In genomic region chr4:83576315-83576714, GRCm38 (mm10) we compare ENCODE assay signal across 20 mouse cellular contexts. TPM values are rescaled to one million over a fixed set of nuclear protein-coding genes. Genes with fewer than 3 reads are reported as not detected.
DNase-seq lines count a peak whose midpoint lies in the region; ATAC-seq and TF ChIP-seq lines count a peak whose summit lies in the region.
"Had no signal": no experiment of that assay in that cellular context is flagged by ENCODE, and none has a peak within 500 bp of the region (broad histone marks: within the 10 kb centered on the region; RNA-seq: fewer than 3 reads in every experiment).

No protein-coding gene starts in this region.

- DNase-seq in MEL (ENCODE audit: low read depth, low spot score) = peak; percentile 85
- DNase-seq in heart, adult 8-10 months (ENCODE audit: low spot score) = peak; percentile 24
- DNase-seq in heart, postnatal 10 days = peak; percentile 37 to 50
- DNase-seq in liver, postnatal 0 days = no peak
- no peak for DNase-seq in lung, postnatal 0 days (ENCODE audit: low spot score)
- no peak for DNase-seq in kidney, adult 2 months
- DNase-seq in yolk sac, embryonic 10.5 days (ENCODE audit: low spot score) = no peak
- no peak for DNase-seq in cerebellum, adult 11 months
- DNase-seq: adrenal gland, postnatal 25 days; B cell, adult 2 months; gastrocnemius, postnatal 10 days; kidney, postnatal 36 days; left cerebral cortex, postnatal 4 days; lung, embryonic 14.5 days; right cerebral cortex, postnatal 4 days had no signal

- 35% methylated on average over 3 of the region's 3 CpGs for WGBS in liver, postnatal 0 days (ENCODE audit: insufficient replicate concordance)
- 33% methylated on average over 3 of the region's 3 CpGs for WGBS in lung, postnatal 0 days
- WGBS in kidney, adult 2 months = 52% methylated on average over 3 of the region's 3 CpGs

- H3K9me3 ChIP-seq in MEL (replicated peaks; ENCODE audit: insufficient read depth, low read length) = no peaks in the 10 kb centered on the region
- H3K9me3 ChIP-seq in liver, postnatal 0 days (ENCODE audit: low read length) = no peaks in the 10 kb centered on the region; the same call in 1 of the 2 replicates
- no peaks in the 10 kb centered on the region for H3K9me3 ChIP-seq in lung, postnatal 0 days (ENCODE audit: low read length)
- H3K9me3 ChIP-seq: embryonic facial prominence, embryonic 15.5 days had no signal

- TF ChIP-seq EP300 in MEL (IDR thresholded peaks at IDR 0.05; ENCODE audit: low read depth in 1 of 2, low read length in 2 of 2) = peak; percentile 88 to 93
- peak; percentile 83 for TF ChIP-seq EP300 in liver, postnatal 0 days (IDR thresholded peaks at IDR 0.05; ENCODE audit: low read depth)
- no peak for TF ChIP-seq EP300 in lung, postnatal 0 days (IDR thresholded peaks at IDR 0.05)

- peak; percentile 50 for ATAC-seq in liver, postnatal 0 days
- ATAC-seq in lung, postnatal 0 days = no peak
- ATAC-seq: forebrain, embryonic 16.5 days; intestine, postnatal 0 days had no signal

- peaks cover 0 to 19% of the 10 kb centered on the region in 2 experiments; a peak in 2 of 4 replicates for H3K36me3 ChIP-seq in MEL (ENCODE audit: control insufficient read depth in 1 of 2, insufficient read depth in 2 of 2, low read length in 2 of 2)
- H3K36me3 ChIP-seq in liver, postnatal 0 days (replicated peaks; ENCODE audit: insufficient read depth, low read length) = no peaks in the 10 kb centered on the region
- no peaks in the 10 kb centered on the region for H3K36me3 ChIP-seq in lung, postnatal 0 days (ENCODE audit: insufficient read depth, low read length)
- no peaks in the 10 kb centered on the region for H3K36me3 ChIP-seq in kidney, adult 2 months (ENCODE audit: control insufficient read depth, insufficient read depth, low read length)
- H3K36me3 ChIP-seq: embryonic facial prominence, embryonic 15.5 days; hindbrain, embryonic 13.5 days had no signal

- H3K27ac ChIP-seq in MEL (ENCODE audit: control insufficient read depth, low read depth, low read length) = peak overlapping the region; percentile 33; the same call in 1 of the 2 replicates
- H3K27ac ChIP-seq in liver, postnatal 0 days (ENCODE audit: low read depth) = no peak overlapping the region
- no peak overlapping the region for H3K27ac ChIP-seq in lung, postnatal 0 days (ENCODE audit: low read length)
- no peak overlapping the region for H3K27ac ChIP-seq in kidney, adult 2 months (ENCODE audit: insufficient read depth, low read depth, low read length)
- H3K27ac ChIP-seq: embryonic facial prominence, embryonic 15.5 days; hindbrain, embryonic 13.5 days; midbrain, embryonic 10.5 days had no signal

- H3K4me2 ChIP-seq in liver, postnatal 0 days (ENCODE audit: low read depth, low read length) = 0 out of 2 replicates have a peak overlapping the region, but pooled peaks have one; percentile 5
- H3K4me2 ChIP-seq in lung, postnatal 0 days (replicated peaks; ENCODE audit: low read depth, low read length) = no peak overlapping the region
- H3K4me2 ChIP-seq: embryonic facial prominence, embryonic 15.5 days; hindbrain, embryonic 13.5 days; lung, embryonic 14.5 days had no signal

- TF ChIP-seq RAD21 in MEL (IDR thresholded peaks at IDR 0.05; ENCODE audit: low read depth, low read length) = no peak

- H3K79me2 ChIP-seq in MEL (ENCODE audit: control insufficient read depth, insufficient read depth, low read length, poor library complexity) = no peaks in the 10 kb centered on the region

- no peak overlapping the region for H3K4me3 ChIP-seq in MEL (ENCODE audit: control insufficient read depth in 1 of 2, insufficient read depth in 1 of 2, low read depth in 2 of 2, low read length in 2 of 2)
- H3K4me3 ChIP-seq in liver, postnatal 0 days (ENCODE audit: low read depth, low read length) = no peak overlapping the region
- H3K4me3 ChIP-seq in lung, postnatal 0 days (ENCODE audit: low read depth, low read length) = no peak overlapping the region
- no peak overlapping the region for H3K4me3 ChIP-seq in kidney, adult 2 months (ENCODE audit: insufficient read depth, low read depth, low read length)
- H3K4me3 ChIP-seq: embryonic facial prominence, embryonic 15.5 days; hindbrain, embryonic 13.5 days; midbrain, embryonic 10.5 days had no signal

- intact Hi-C loops in heart, postnatal 10 days (cut with DNase I) = loop anchor here (10.0 kb wide), 2 partner anchors 52 to 192 kb away; partner anchors contain the start of gene Ccdc171

- TF ChIP-seq POLR2A in MEL (IDR thresholded peaks at IDR 0.05; ENCODE audit: control insufficient read depth in 1 of 2, insufficient read depth in 1 of 2, low read depth in 1 of 2, low read length in 2 of 2, poor library complexity in 1 of 2) = no peak
- TF ChIP-seq POLR2A in kidney, adult 2 months (IDR thresholded peaks at IDR 0.05; ENCODE audit: low read depth, low read length) = no peak

- TF ChIP-seq CTCF in MEL (IDR thresholded peaks at IDR 0.05 in 2 of 3, conservative IDR thresholded peaks at IDR 0.05 in 1 of 3; ENCODE audit: control insufficient read depth in 1 of 3, insufficient read depth in 1 of 3, low read depth in 2 of 3, low read length in 3 of 3, poor library complexity in 1 of 3, severe bottlenecking in 1 of 3) = no peak
- no peak for TF ChIP-seq CTCF in liver, postnatal 0 days (IDR thresholded peaks at IDR 0.05; ENCODE audit: low read depth)
- no peak for TF ChIP-seq CTCF in lung, postnatal 0 days (IDR thresholded peaks at IDR 0.05)
- TF ChIP-seq CTCF in kidney, adult 2 months (conservative IDR thresholded peaks at IDR 0.05; ENCODE audit: insufficient read depth, insufficient read length, low read depth, low read length) = no peak

- 0 out of 2 replicates have a peak overlapping the region, but pooled peaks have one; percentile 11 for H3K9ac ChIP-seq in MEL (ENCODE audit: control insufficient read depth, low read depth, low read length, poor library complexity, severe bottlenecking)
- H3K9ac ChIP-seq in liver, postnatal 0 days (replicated peaks) = no peak overlapping the region
- no peak overlapping the region for H3K9ac ChIP-seq in lung, postnatal 0 days (replicated peaks; ENCODE audit: low read depth)
- H3K9ac ChIP-seq: embryonic facial prominence, embryonic 15.5 days; hindbrain, embryonic 13.5 days; lung, embryonic 14.5 days had no signal

- H3K4me1 ChIP-seq in MEL (ENCODE audit: control insufficient read depth in 1 of 2, insufficient read depth in 2 of 2, low read length in 2 of 2) = peaks cover 12 to 15% of the 10 kb centered on the region in 2 experiments
- no peaks in the 10 kb centered on the region for H3K4me1 ChIP-seq in liver, postnatal 0 days (ENCODE audit: insufficient read depth)
- H3K4me1 ChIP-seq in lung, postnatal 0 days (ENCODE audit: insufficient read depth, low read depth, low read length) = no peaks in the 10 kb centered on the region
- H3K4me1 ChIP-seq in kidney, adult 2 months (ENCODE audit: control insufficient read depth, insufficient read depth, low read length) = no peaks in the 10 kb centered on the region
- H3K4me1 ChIP-seq: embryonic facial prominence, embryonic 15.5 days; hindbrain, embryonic 13.5 days; midbrain, embryonic 10.5 days had no signal

- no peaks in the 10 kb centered on the region for H3K27me3 ChIP-seq in MEL (ENCODE audit: control insufficient read depth in 1 of 2, insufficient read depth in 2 of 2, low read length in 2 of 2)
- no peaks in the 10 kb centered on the region for H3K27me3 ChIP-seq in liver, postnatal 0 days (ENCODE audit: insufficient read depth, low read length)
- H3K27me3 ChIP-seq in lung, postnatal 0 days (replicated peaks; ENCODE audit: insufficient read depth, low read length) = no peaks in the 10 kb centered on the region
- H3K27me3 ChIP-seq in kidney, adult 2 months (replicated peaks; ENCODE audit: control insufficient read depth, insufficient read depth, low read length) = no peaks in the 10 kb centered on the region
- H3K27me3 ChIP-seq: embryonic facial prominence, embryonic 15.5 days; hindbrain, embryonic 13.5 days had no signal

TF ChIP-seq in MEL, 35 proteins besides CTCF, POLR2A, EP300 and RAD21 (continues in another document):
- TF ChIP-seq ZKSCAN1 (IDR thresholded peaks at IDR 0.05; ENCODE audit: low read depth, low read length) (no peak), ETS1 (IDR thresholded peaks at IDR 0.05; ENCODE audit: low read depth, low read length) (peak; percentile 91), MXI1 (IDR thresholded peaks at IDR 0.05; ENCODE audit: low read depth, low read length) (peak; percentile 86), CHD2 (IDR thresholded peaks at IDR 0.05; ENCODE audit: low read length) (no peak), USF1 (IDR thresholded peaks at IDR 0.05; ENCODE audit: low read depth, low read length) (no peak), SIN3A (IDR thresholded peaks at IDR 0.05; ENCODE audit: low read length) (peak; percentile 90), NRF1 (IDR thresholded peaks at IDR 0.05; ENCODE audit: insufficient read depth, low read depth, low read length, poor library complexity, severe bottlenecking) (no peak), GABPA (IDR thresholded peaks at IDR 0.05; ENCODE audit: low read depth, low read length) (no peak), JUND (IDR thresholded peaks at IDR 0.05; ENCODE audit: low read depth, low read length) (no peak), MAZ (IDR thresholded peaks at IDR 0.05; ENCODE audit: low read depth, low read length) (0 out of 2 replicates have a peak, but pooled peaks have one; percentile 28), GATA1 (IDR thresholded peaks at IDR 0.05; ENCODE audit: low read depth, low read length) (peak; percentile 91), ZMIZ1 (IDR thresholded peaks at IDR 0.05; ENCODE audit: low read depth, low read length) (no peak), MAX (IDR thresholded peaks at IDR 0.05; ENCODE audit: low read length) (peak; percentile 33; the same call in 1 of the 2 replicates), E2F4 (IDR thresholded peaks at IDR 0.05; ENCODE audit: borderline replicate concordance, low read depth, low read length) (no peak), UBTF (IDR thresholded peaks at IDR 0.05; ENCODE audit: borderline replicate concordance, insufficient read depth, low read depth, low read length) (no peak), MEF2A (IDR thresholded peaks at IDR 0.05; ENCODE audit: extremely low read depth, insufficient replicate concordance, low read depth, low read length, poor library complexity, severe bottlenecking) (peak; percentile 94; the same call in 1 of the 2 replicates), POLR2AphosphoS5 (IDR thresholded peaks at IDR 0.05; ENCODE audit: borderline replicate concordance, low read depth, low read length) (no peak), POLR2AphosphoS2 (IDR thresholded peaks at IDR 0.05; ENCODE audit: low read length) (no peak)

RNA-seq across cellular contexts. Expression of gene Ccdc171, which starts 51.0 kb away (rescaled TPM):
- 1.7 and 1.8 TPM in 2 replicates for total RNA-seq in MEL (2012; rRNA removed)
- 1 to 10 TPM in 1 of 2 experiments, not detected in 1; 1.6 TPM for polyA plus RNA-seq in MEL (2012; ENCODE audit: insufficient read depth in 1 of 2, insufficient read length in 2 of 2, low read depth in 1 of 2, low replicate concordance in 2 of 2, missing spikeins in 1 of 2)
- total RNA-seq in heart, adult 8-10 months (2022) = 1 to 10 TPM in 2 of 4 experiments, under 1 TPM in 2; 0.33 to 1.5 (median 1.0) TPM
- 1 to 10 TPM; 1.1 to 1.7 TPM for total RNA-seq in heart, postnatal 10 days (2021)
- polyA plus RNA-seq in liver, postnatal 0 days (2015; fragmentation: Nextera tagmentation; extraction: Ambion mirVana) = 0.47 and 0.60 TPM in 2 replicates
- polyA plus RNA-seq in lung, postnatal 0 days (2015; fragmentation: Nextera tagmentation; extraction: Ambion mirVana) = 2.0 and 3.3 TPM in 2 replicates
- polyA plus RNA-seq in kidney, adult 2 months (2012; rRNA removed) = 0.72 TPM in 2 replicates

Comparison
In these comparisons a context has a peak if more than half of its experiments do, and no peak if none do; other contexts are left out.
1. DNase-seq: peak in MEL (single experiment), heart, adult 8-10 months (single experiment) and heart, postnatal 10 days (2 of 2); none in liver, postnatal 0 days (single experiment), lung, postnatal 0 days (single experiment), kidney, adult 2 months (single experiment), yolk sac, embryonic 10.5 days (single experiment) and cerebellum, adult 11 months (single experiment).